Mouse (Mus musculus) ES-Bruce4 (cell line): ENCODE results near the gene Noct. TPM values are rescaled to one million over a fixed set of nuclear protein-coding genes. Genes with fewer than 3 reads are reported as not detected.

Source experiments
- H3K27ac ChIP-seq: 2 replicates; pipeline ENCODE4 v1.5.1; 2012; ENCODE audit warnings: low read length, inconsistent platforms; ENCODE audit not compliant: insufficient read depth
- H3K27me3 ChIP-seq: 2 replicates; pipeline ENCODE4 v1.6.1; 2012; ENCODE audit warnings: mild to moderate bottlenecking, low read length, inconsistent platforms; ENCODE audit not compliant: control insufficient read depth, poor library complexity, insufficient read depth, severe bottlenecking
- H3K36me3 ChIP-seq: 2 replicates; pipeline ENCODE4 v1.6.1; 2012; ENCODE audit warnings: inconsistent platforms, mild to moderate bottlenecking, low read length, moderate library complexity; ENCODE audit not compliant: control insufficient read depth, poor library complexity, insufficient read depth, severe bottlenecking
- H3K4me1 ChIP-seq: one replicate; pipeline ENCODE4 v1.8.1; 2011; ENCODE audit warnings: low read length; ENCODE audit not compliant: control insufficient read depth, insufficient read depth
- H3K4me3 ChIP-seq: 2 replicates; pipeline ENCODE4 v1.5.1; 2011; ENCODE audit warnings: low read depth, mild to moderate bottlenecking, low read length
- H3K9ac ChIP-seq: 2 replicates; pipeline ENCODE4 v1.6.1; 2012; ENCODE audit warnings: low read depth, mild to moderate bottlenecking, inconsistent platforms; ENCODE audit not compliant: poor library complexity, severe bottlenecking
- H3K9me3 ChIP-seq: replicated peaks from 2 replicates; pipeline ENCODE4 v1.6.1; 2012; ENCODE audit warnings: mild to moderate bottlenecking, low read length, inconsistent platforms; ENCODE audit not compliant: control insufficient read depth, poor library complexity, insufficient read depth, severe bottlenecking
- CTCF ChIP-seq: IDR thresholded peaks from one replicate; pipeline ENCODE4 v1.8.1; 2011; ENCODE audit warnings: low read depth, low read length
- EP300 ChIP-seq: IDR thresholded peaks from 2 replicates; pipeline ENCODE4 v1.6.1; 2011; ENCODE audit warnings: low read depth, low read length; ENCODE audit not compliant: insufficient read depth
- POLR2A ChIP-seq: IDR thresholded peaks from one replicate; pipeline ENCODE4 v1.8.1; 2011; ENCODE audit warnings: low read length; ENCODE audit not compliant: insufficient read depth
- polyA plus RNA-seq: library from polyadenylated mRNA; stranded (reverse); fragments of >200 nt; gene quantifications from 2 replicates; pipeline ENCODE4 v1.2.4, GENCODE M21; 2011; ENCODE audit warnings: low read depth; ENCODE audit not compliant: missing spikeins, insufficient read depth, insufficient read length

Noct gene
- polyA plus RNA-seq, 1 experiment = 33.7 TPM

- Histone ChIP-seq H3K4me3 (peak overlapping the region; percentile 84), H3K9ac (peak overlapping the region; percentile 95), H3K36me3 (no peaks in the 10 kb centered on the region; the same call in 1 of the 2 replicates), H3K27ac (no peak overlapping the region), H3K4me1 (no peaks in the 10 kb centered on the region), H3K27me3 (no peaks in the 10 kb centered on the region), H3K9me3 (no peaks in the 10 kb centered on the region)
- TF ChIP-seq POLR2A (no peak), EP300 (no peak), CTCF (no peak)
Observed at GRCm38 (mm10) chr3:51225226-51225750, 1.0 kb downstream of the Noct start.

- H3K27ac ChIP-seq = no peak overlapping the region
- peak overlapping the region; percentile 65 for H3K4me3 ChIP-seq
- TF ChIP-seq POLR2A (no peak), CTCF (no peak)
Observed at GRCm38 (mm10) chr3:51225979-51226378, 1.7 kb downstream of the Noct start.

GRCm38 (mm10) chr3:51226601-51227000, 2.4 kb downstream of the Noct start:
- H3K27ac ChIP-seq = no peak overlapping the region
- H3K4me3 ChIP-seq = peak overlapping the region; percentile 65
- H3K9ac ChIP-seq = peak overlapping the region; percentile 95; the same call in 1 of the 2 replicates

More at GRCm38 (mm10) chr3:51225979-51226378, 1.7 kb downstream of the Noct start:
- H3K36me3 ChIP-seq = peaks cover 2% of the 10 kb centered on the region; the same call in 1 of the 2 replicates
- peak overlapping the region; percentile 95 for H3K9ac ChIP-seq
- H3K27me3 ChIP-seq = no peaks in the 10 kb centered on the region
- H3K4me1 ChIP-seq = no peaks in the 10 kb centered on the region
- no peaks in the 10 kb centered on the region for H3K9me3 ChIP-seq

GRCm38 (mm10) chr3:51228038-51228820, 4.0 kb downstream of the Noct start:
- no peaks in the 10 kb centered on the region for H3K9me3 ChIP-seq
- H3K9ac ChIP-seq = no peak overlapping the region
- no peak overlapping the region for H3K4me3 ChIP-seq
- H3K27ac ChIP-seq = no peak overlapping the region
- no peaks in the 10 kb centered on the region for H3K4me1 ChIP-seq
- no peak for TF ChIP-seq POLR2A
- TF ChIP-seq CTCF = peak; percentile 64
- no peaks in the 10 kb centered on the region for H3K27me3 ChIP-seq
- peaks cover 2% of the 10 kb centered on the region; the same call in 1 of the 2 replicates for H3K36me3 ChIP-seq

More at GRCm38 (mm10) chr3:51226601-51227000, 2.4 kb downstream of the Noct start:
- H3K4me1 ChIP-seq = no peaks in the 10 kb centered on the region
- TF ChIP-seq POLR2A = no peak
- TF ChIP-seq CTCF = no peak
- no peaks in the 10 kb centered on the region for H3K27me3 ChIP-seq
- no peaks in the 10 kb centered on the region for H3K9me3 ChIP-seq
- H3K36me3 ChIP-seq = peaks cover 2% of the 10 kb centered on the region; the same call in 1 of the 2 replicates

GRCm38 (mm10) chr3:51228821-51229205, 4.6 kb downstream of the Noct start:
- Histone ChIP-seq H3K4me1 (no peaks in the 10 kb centered on the region), H3K4me3 (no peak overlapping the region), H3K27ac (no peak overlapping the region), H3K9ac (no peak overlapping the region), H3K9me3 (no peaks in the 10 kb centered on the region), H3K27me3 (no peaks in the 10 kb centered on the region), H3K36me3 (peaks cover 2% of the 10 kb centered on the region; the same call in 1 of the 2 replicates)
- TF ChIP-seq EP300 (no peak), POLR2A (no peak), CTCF (no peak)

GRCm38 (mm10) chr3:51229226-51229625, 5.0 kb downstream of the Noct start:
- Histone ChIP-seq H3K4me3 (no peak overlapping the region), H3K4me1 (no peaks in the 10 kb centered on the region), H3K27ac (no peak overlapping the region), H3K27me3 (no peaks in the 10 kb centered on the region), H3K9me3 (no peaks in the 10 kb centered on the region), H3K36me3 (peaks cover 2% of the 10 kb centered on the region; the same call in 1 of the 2 replicates), H3K9ac (no peak overlapping the region)
- TF ChIP-seq EP300 = no peak
- no peak for TF ChIP-seq POLR2A
- no peak for TF ChIP-seq CTCF
